Mouse (Mus musculus) kidney, adult 2 months (tissue): ENCODE data around the gene Drg1.
"Not testable (repeated sequence)": the region's sequence is repeated elsewhere in the genome, so short reads cannot be mapped to it uniquely, and the experiment has no call there.

Experiments
- CTCF ChIP-seq: fragments of 200-500 bp; conservative IDR thresholded peaks from 2 replicates; pipeline ENCODE4 v1.5.1; 2011; ENCODE audit warnings: low read depth, mild to moderate bottlenecking, control low read depth, low read length, moderate library complexity, mixed read lengths; ENCODE audit not compliant: insufficient read depth, insufficient read length
- POLR2A ChIP-seq: fragments of 200-500 bp; IDR thresholded peaks from one replicate; pipeline ENCODE4 v1.6.1; 2011; ENCODE audit warnings: low read depth, low read length, control low read depth

GRCm38 (mm10) chr11:3169042-3169441 is 97.2 kb downstream of the Drg1 start:
- TF ChIP-seq POLR2A, CTCF: not testable (repeated sequence)
